Mouse (Mus musculus) ES-E14 (cell line): ENCODE data around the gene Slc22a13. TPM values are rescaled to one million over a fixed set of nuclear protein-coding genes. Genes with fewer than 3 reads are reported as not detected.

ENCODE experiments used
- DNase-seq: peaks from one replicate; pipeline ENCODE4 v3.0.0-alpha.2; 2013; ENCODE audit warnings: low read depth, low spot score
- H3K27ac ChIP-seq: 2 replicates; pipeline ENCODE4 v1.5.1; 2012; ENCODE audit warnings: low read depth, mild to moderate bottlenecking, low read length, moderate library complexity, mixed read lengths; ENCODE audit not compliant: poor library complexity, insufficient read depth, severe bottlenecking
- H3K36me3 ChIP-seq: 2 replicates; pipeline ENCODE4 v1.6.1; 2012; ENCODE audit warnings: mild to moderate bottlenecking, low read length, moderate library complexity, mixed read lengths; ENCODE audit not compliant: control insufficient read depth, poor library complexity, insufficient read depth, severe bottlenecking
- H3K4me1 ChIP-seq, 2 experiments: fragments of 150-350 bp in 1 of 2; sonication (generic) in 1 of 2; 2 replicates each; pipeline ENCODE4 v1.6.1; 2012; ENCODE audit warnings: low read length in 2 of 2, mild to moderate bottlenecking in 1 of 2, mixed read lengths in 1 of 2; ENCODE audit not compliant: control insufficient read depth in 2 of 2, insufficient read depth in 2 of 2, poor library complexity in 1 of 2
- H3K4me3 ChIP-seq, 2 experiments: fragments of 150-350 bp in 1 of 2; sonication (generic) in 1 of 2; 2 replicates each; pipeline ENCODE4 v1.5.1; 2012; ENCODE audit warnings: low read length in 2 of 2, low read depth in 1 of 2, mild to moderate bottlenecking in 1 of 2, mixed read lengths in 1 of 2; ENCODE audit not compliant: insufficient read depth in 1 of 2, poor library complexity in 1 of 2, severe bottlenecking in 1 of 2
- H3K9ac ChIP-seq: 2 replicates; pipeline ENCODE4 v1.6.1; 2012; ENCODE audit warnings: low read depth, mild to moderate bottlenecking, low read length, mixed read lengths; ENCODE audit not compliant: poor library complexity, insufficient read depth, severe bottlenecking
- H3K9me3 ChIP-seq: fragments of 150-350 bp; sonication (generic); 2 replicates; pipeline ENCODE4 v1.6.1; 2012; ENCODE audit warnings: low read depth, mild to moderate bottlenecking, low read length; ENCODE audit not compliant: control insufficient read depth, insufficient read depth
- CHD2 ChIP-seq: IDR thresholded peaks from 2 replicates; pipeline ENCODE4 v1.6.1; 2014; ENCODE audit warnings: mild to moderate bottlenecking, low read depth, low read length, inconsistent platforms
- HCFC1 ChIP-seq: IDR thresholded peaks from 2 replicates; pipeline ENCODE4 v1.6.1; 2012; ENCODE audit warnings: low read length, inconsistent platforms, borderline replicate concordance; ENCODE audit not compliant: insufficient read depth
- MAFK ChIP-seq: IDR thresholded peaks from 2 replicates; pipeline ENCODE4 v1.6.1; 2014; ENCODE audit warnings: mild to moderate bottlenecking, low read depth, low read length, inconsistent platforms; ENCODE audit not compliant: insufficient read depth
- ZC3H11A ChIP-seq: IDR thresholded peaks from 2 replicates; pipeline ENCODE4 v1.6.1; 2012; ENCODE audit warnings: low read depth, mild to moderate bottlenecking, inconsistent platforms, low read length, borderline replicate concordance
- ZNF384 ChIP-seq: IDR thresholded peaks from 2 replicates; pipeline ENCODE4 v1.6.1; 2012; ENCODE audit warnings: low read depth, low read length, inconsistent platforms
- in situ Hi-C, 2 experiments: fragments of 600-800 bp; cut with MboI; formaldehyde crosslinking; loops; one replicate each; pipeline ENCODE4 v1.15.1; 2025; ENCODE audit warnings: low sequenced_read_pairs in 2 of 2, inconsistent platforms in 1 of 2; ENCODE audit not compliant: unreplicated experiment in 2 of 2
- total RNA-seq: library from RNA; depleted of rRNA; stranded (reverse); fragments of 300-350 nt; gene quantifications from 2 replicates; pipeline ENCODE4 v1.2.3, GENCODE M21; 2012

Gene Slc22a13
- total RNA-seq, 1 experiment, result 0.13 TPM

DNA sequence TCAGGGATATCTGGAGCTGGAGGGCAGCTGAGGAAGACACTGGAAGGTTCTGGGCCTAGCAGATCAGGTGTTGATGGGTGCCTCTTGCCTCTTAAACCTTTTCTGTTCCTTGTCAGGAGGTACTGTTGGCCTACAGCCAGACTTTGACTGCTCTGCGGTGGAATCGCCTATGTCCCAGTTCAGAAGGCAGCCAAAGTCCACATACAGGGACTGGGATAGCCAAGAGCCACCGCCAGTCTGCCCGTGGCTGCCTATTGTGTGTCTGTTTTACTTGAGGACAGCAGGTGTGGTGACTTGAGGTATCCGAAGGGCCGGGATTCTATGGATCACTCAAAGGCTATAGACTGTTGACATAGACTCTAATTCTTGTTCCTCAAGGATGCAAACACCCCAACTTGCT is 43.4 kb downstream of the Slc22a13 start:
- in situ Hi-C loops, result no loop called here
- no peaks in the 10 kb centered on the region for H3K4me1 ChIP-seq
- H3K4me3 ChIP-seq, result no peak overlapping the region
- TF ChIP-seq HCFC1, result no peak
- TF ChIP-seq MAFK, result no peak
- H3K36me3 ChIP-seq, result no peaks in the 10 kb centered on the region
- H3K9me3 ChIP-seq, result no peaks in the 10 kb centered on the region
- no peak for DNase-seq
- H3K9ac ChIP-seq, result no peak overlapping the region
- H3K27ac ChIP-seq, result no peak overlapping the region

DNA sequence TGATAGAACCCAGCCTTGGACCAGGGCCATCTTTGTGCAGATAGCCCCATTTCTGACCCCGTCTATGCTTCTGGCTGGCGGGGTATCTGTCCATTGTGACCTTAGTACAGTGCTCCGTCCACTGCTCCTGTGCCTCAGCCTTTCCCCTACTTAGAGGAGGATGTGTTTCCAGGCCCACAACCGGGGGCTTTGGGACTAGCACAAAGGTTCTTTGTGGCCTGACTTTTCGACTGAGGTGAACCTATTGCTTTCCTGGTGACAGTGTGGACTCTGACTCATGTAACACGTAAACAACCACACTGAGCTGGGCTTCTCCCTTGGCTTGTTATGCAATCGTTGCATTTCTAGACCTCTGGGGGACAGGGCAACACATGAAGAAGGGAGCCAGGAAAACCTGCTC is 44.2 kb downstream of the Slc22a13 start:
- Histone ChIP-seq H3K36me3 (no peaks in the 10 kb centered on the region), H3K4me3 (no peak overlapping the region), H3K9me3 (no peaks in the 10 kb centered on the region), H3K9ac (no peak overlapping the region), H3K27ac (no peak overlapping the region), H3K4me1 (no peaks in the 10 kb centered on the region)
- DNase-seq, result no peak
- TF ChIP-seq CHD2, result no peak
- TF ChIP-seq MAFK, result no peak
- TF ChIP-seq HCFC1, result no peak
- no peak for TF ChIP-seq ZC3H11A
- TF ChIP-seq ZNF384, result no peak
- in situ Hi-C loops, result no loop called here

DNA sequence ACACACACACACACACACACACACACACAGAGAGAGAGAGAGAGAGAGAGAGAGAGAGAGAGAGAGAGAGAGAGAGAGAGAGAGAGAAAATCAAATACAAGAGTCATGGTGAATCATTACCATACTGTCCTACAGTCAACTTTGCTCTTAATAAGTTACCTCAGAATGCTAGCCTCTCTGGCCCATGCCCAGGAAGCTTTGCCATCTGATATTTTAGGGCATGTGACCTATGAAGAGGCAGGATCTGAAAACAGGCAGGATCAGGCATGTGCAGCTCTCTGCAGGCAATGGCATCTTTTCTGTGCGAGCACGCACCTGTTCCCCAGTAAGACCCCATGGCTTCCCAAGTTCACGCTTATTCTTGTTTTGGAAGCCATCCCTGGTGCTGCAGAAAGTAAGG is 48.2 kb downstream of the Slc22a13 start:
- TF ChIP-seq CHD2, result no peak
- no peak for TF ChIP-seq HCFC1
- no peak for TF ChIP-seq MAFK
- no peak for TF ChIP-seq ZC3H11A
- no peak for TF ChIP-seq ZNF384
- no peaks in the 10 kb centered on the region for H3K4me1 ChIP-seq
- no peak overlapping the region for H3K9ac ChIP-seq
- no peak overlapping the region for H3K4me3 ChIP-seq
- in situ Hi-C loops, result no loop called here
- H3K36me3 ChIP-seq, result no peaks in the 10 kb centered on the region
- H3K9me3 ChIP-seq, result no peaks in the 10 kb centered on the region
- no peak for DNase-seq
- no peak overlapping the region for H3K27ac ChIP-seq

DNA sequence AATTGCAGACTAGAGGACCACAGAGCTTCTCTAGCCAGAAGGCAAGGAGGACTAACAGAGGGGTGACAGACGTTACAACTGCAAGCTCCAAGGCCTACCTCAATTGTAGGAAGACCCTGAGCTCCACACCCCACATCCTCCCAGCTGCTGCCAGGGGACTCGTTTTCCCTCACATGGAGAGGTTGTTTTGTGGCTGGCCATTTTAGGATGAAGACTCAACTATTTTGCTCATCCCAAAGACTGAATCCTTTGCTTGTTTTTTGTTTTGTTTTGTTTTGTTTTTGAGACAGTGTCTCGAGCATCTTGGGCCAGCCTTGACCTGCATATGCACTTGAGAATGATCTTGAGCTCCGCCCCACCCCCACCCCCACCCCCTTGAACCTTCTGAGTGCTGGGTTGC is 50.0 kb downstream of the Slc22a13 start, which contains the start of gene Gm47289:
Gene Gm47289 (plus strand): TSS at position 301 of the 400 bp plus-strand sequence.
- H3K9ac ChIP-seq, result no peak within 1 kb of the TSS
- no peaks in the 10 kb centered on the region for H3K4me1 ChIP-seq
- no peak for DNase-seq
- in situ Hi-C loops, result no loop called here
- no peak within 1 kb of the TSS for H3K27ac ChIP-seq
- no peak within 1 kb of the TSS for H3K4me3 ChIP-seq
- TF ChIP-seq ZC3H11A, result no peak
- no peak for TF ChIP-seq ZNF384
- no peak for TF ChIP-seq CHD2
- no peak for TF ChIP-seq HCFC1
- TF ChIP-seq MAFK, result no peak
- H3K9me3 ChIP-seq, result no peaks in the 10 kb centered on the region
- no peaks in the 10 kb centered on the region for H3K36me3 ChIP-seq
